Mouse (Mus musculus) B cell, adult 62 days (primary cell): ENCODE measurements around the gene Rasgrp2. TPM values are rescaled to one million over a fixed set of nuclear protein-coding genes. Genes with fewer than 3 reads are reported as not detected.

Experiments
- total RNA-seq: library from RNA; stranded (reverse); gene quantifications from 4 replicates; pipeline ENCODE4 v1.2.4, GENCODE M21; 2023

The Rasgrp2 gene
- total RNA-seq, result 646 to 705 TPM (median 676 TPM) in 4 replicates

DNA sequence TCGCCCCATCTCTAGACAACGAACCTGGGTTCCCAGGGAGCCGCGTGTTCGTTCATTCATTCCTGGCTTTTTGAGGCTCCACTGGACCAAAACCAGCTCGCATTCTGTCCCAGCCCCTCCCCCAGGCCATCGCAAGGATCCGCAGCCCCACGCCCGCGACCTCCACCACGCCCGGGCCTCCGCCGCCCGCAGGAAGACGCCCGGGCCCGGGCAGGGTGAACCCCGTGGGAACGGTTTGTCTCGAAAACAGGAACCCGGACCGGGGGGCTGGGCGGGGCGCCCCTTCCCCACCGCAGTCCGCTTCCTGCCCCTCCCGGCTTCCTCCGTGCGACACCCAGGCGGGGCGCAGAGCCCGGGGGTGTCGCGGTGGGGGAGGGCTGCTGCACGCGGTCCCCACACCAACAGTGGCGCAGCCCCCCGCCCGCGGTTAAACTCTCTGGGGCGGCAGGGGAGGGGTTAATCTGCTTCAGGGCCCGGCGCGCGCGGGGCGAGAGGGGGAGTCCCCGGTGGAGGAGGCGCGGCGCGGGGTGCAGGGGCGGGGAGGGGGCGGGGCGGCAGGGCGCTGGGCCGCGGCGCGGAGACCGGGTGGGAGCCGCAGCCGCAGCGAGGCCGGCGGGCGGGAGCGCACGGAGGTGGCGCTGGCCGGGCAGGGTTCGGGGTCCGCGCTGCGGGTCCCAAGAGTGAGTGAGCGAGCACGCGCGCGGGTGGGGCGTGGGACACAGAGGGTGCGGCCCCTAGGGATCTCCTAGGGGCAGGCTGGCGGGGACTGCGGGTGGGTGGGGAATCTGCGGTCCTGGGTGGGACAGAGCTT, at the start of gene Rasgrp2:
Gene Rasgrp2, plus strand, starts transcription at position 56 of the 811 bp plus-strand sequence.

DNA sequence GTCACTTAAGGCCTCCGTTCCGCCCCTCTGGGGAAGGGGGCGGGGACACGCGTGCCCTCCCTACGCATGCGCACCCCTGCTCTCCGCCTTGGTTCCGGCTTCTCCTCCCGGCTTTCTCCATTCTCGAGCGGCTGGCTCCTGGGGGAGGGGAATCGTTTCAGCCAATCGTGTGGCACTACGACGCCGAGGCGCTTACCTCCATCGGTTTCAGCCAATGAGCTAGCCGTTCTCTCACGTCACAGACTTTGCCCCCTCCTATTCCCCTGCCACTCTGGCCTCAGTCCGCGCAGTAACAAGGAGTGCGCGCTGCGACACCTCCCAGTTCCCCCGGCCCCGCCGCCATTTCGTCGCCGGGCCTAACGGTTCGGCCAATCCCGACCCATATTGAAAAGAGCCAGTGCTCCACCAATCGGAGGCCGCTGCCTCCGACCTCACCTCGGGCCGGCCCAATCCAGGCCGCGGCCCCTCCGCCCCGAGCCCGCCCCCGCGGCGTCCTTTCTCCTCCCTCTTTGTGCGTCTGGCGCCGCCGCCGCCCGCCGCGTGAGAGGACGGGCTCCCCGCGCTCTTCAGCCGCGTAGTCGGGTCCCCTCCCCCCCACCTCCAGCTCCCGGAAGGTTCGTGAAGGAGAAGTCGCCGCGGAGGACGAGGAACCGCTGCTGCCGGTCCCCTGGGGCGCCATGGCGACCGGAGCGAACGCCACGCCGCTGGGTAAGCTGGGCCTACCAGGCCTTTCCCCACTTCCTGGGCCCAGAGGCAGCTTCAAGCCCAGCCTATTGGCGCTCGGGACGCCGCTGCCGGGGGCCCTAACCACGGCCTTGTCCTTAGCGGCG, 35.5 kb upstream of the Rasgrp2 start, which contains the start of gene Sf1:
Gene Sf1, plus strand, starts transcription at position 280 of the 830 bp plus-strand sequence.

DNA sequence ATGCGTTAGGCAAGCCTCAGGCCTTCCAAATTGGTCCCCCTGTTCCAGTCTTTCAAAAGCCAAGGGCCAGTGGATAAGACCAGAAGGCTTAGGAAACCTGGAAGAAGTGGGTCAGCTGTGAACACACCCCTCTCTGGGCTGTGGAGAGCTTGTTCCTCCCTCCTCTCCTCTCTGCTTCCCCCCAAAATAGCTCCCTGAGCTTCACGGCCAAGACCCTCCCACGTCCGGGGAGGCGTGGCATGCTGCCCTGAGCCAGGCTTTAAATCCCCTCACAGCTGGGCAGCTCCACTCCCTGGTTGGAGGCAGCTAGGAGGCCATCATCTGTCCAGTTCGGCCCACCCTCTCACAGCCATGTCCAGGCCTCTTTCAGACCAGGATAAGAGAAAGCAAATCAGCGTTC, 15.0 kb upstream of the Rasgrp2 start, which contains the start of gene Pygm:
Gene Pygm, plus strand, starts transcription at position 272 of the 400 bp plus-strand sequence.

DNA sequence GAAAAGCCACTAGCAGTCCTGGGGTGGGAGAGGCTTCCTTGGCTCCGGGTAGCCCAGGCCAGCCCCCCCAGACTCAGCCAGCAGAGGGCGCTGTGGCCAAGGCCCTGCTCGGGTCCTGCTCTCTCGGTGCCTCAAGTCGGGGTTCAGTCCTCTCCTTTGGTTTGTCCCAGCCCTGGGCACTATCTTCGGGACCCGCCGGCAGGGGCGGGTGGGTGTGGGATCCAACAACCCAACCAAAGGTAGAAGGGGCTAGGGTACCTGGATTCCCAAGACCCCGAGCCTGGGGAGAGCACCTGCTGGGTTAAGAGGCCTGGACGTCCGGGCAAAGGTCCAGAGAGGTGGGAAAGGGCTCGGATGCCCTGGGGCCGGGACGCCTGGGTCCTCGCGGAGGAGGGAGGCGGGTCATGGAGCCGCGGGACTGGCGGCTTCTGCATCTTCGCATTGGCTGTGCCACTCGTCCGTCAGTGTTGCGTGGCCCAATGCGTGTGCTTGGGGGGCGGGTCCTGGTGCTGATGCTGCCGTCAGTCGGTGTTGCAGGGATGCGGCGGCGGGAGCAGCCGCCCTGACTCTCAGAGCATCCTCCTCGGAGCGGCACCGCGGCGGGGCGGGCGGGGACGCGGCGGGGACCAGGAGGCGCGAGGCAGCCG, 19.2 kb downstream of the Rasgrp2 start, which contains the start of gene Nrxn2:
Gene Nrxn2, plus strand, starts transcription at position 499 of the 647 bp plus-strand sequence.

Other genes starting within 250 kb of the Rasgrp2 start
- not detected in 4 replicates for gene Majin, start 215.0 kb upstream of the Rasgrp2 start, total RNA-seq
- not detected in 4 replicates for gene Gpha2, start 173.0 kb upstream of the Rasgrp2 start, total RNA-seq
- 24.9 to 26.1 TPM (median 25.8 TPM) in 4 replicates for gene Ppp2r5b, start 163.5 kb upstream of the Rasgrp2 start, total RNA-seq
- 179 to 210 TPM (median 199 TPM) in 4 replicates for gene Atg2a, start 157.7 kb upstream of the Rasgrp2 start, total RNA-seq
- 271 to 293 TPM (median 280 TPM) in 4 replicates for gene Ehd1, start 122.6 kb upstream of the Rasgrp2 start, total RNA-seq
- gene Cdc42bpg, start 92.9 kb upstream of the Rasgrp2 start, total RNA-seq, result 13.0 to 21.1 TPM (median 19.9 TPM) in 4 replicates
- gene Men1, start 64.4 kb upstream of the Rasgrp2 start, total RNA-seq, result 31.5 to 38.7 TPM (median 34.4 TPM) in 4 replicates
- 580 to 628 TPM (median 615 TPM) in 4 replicates for gene Map4k2, start 58.2 kb upstream of the Rasgrp2 start, total RNA-seq
- gene Sf1, start 35.6 kb upstream of the Rasgrp2 start, total RNA-seq, result 968 to 1,062 TPM (median 1,047 TPM) in 4 replicates
- gene Pygm, start 14.9 kb upstream of the Rasgrp2 start, total RNA-seq, result 22.4 to 36.0 TPM (median 29.7 TPM) in 4 replicates
- 0.63 to 1.9 TPM (median 1.1 TPM) in 4 replicates for gene Nrxn2, start 19.4 kb downstream of the Rasgrp2 start, total RNA-seq
- gene Slc22a12, start 143.7 kb downstream of the Rasgrp2 start, total RNA-seq, result 0.67 TPM in 1 of 4 replicates, not detected in the others